Mouse (Mus musculus) embryonic fibroblast, embryonic 13.5 days (primary cell): ENCODE measurements around the gene Dbn1.

Experiments
- CTCF ChIP-seq: IDR thresholded peaks from 2 replicates; pipeline ENCODE4 v1.5.1; 2011; ENCODE audit warnings: mild to moderate bottlenecking, control low read depth, low read length, moderate library complexity, borderline replicate concordance; ENCODE audit not compliant: insufficient read depth
- POLR2A ChIP-seq: IDR thresholded peaks from 2 replicates; pipeline ENCODE4 v1.6.1; 2011; ENCODE audit warnings: low read depth, mild to moderate bottlenecking, control low read depth, low read length, moderate library complexity

GRCm38 (mm10) chr13:55463399-55464026, 24.4 kb downstream of the Dbn1 start:
- no peak for TF ChIP-seq POLR2A
- TF ChIP-seq CTCF = no peak
